Mouse (Mus musculus) left cerebral cortex, postnatal 10 days (tissue): ENCODE results near the gene Tcl1b2. TPM values are rescaled to one million over a fixed set of nuclear protein-coding genes. Genes with fewer than 3 reads are reported as not detected.
"Not testable (repeated sequence)": the region's sequence is repeated elsewhere in the genome, so short reads cannot be mapped to it uniquely, and the experiment has no call there.

Experiments
- DNase-seq, 2 experiments: peaks; one replicate each; pipeline ENCODE4 v3.0.0; 2021 to 2022; ENCODE audit warnings: low spot score in 2 of 2, mixed read lengths in 1 of 2; ENCODE audit errors: extremely low spot score in 1 of 2
- intact Hi-C: fragments of 180-260 bp; cut with DNase I; formaldehyde crosslinking; loops from one replicate; pipeline ENCODE4 v1.15.1; 2025
- total RNA-seq, 2 experiments: library from RNA; stranded (reverse); gene quantifications; 2 replicates each; pipeline ENCODE4 v1.2.3; 2021

The Tcl1b2 gene
- total RNA-seq: not detected

- no peak for DNase-seq
- intact Hi-C loops: no loop called here
These were observed at the start of gene Tcl1b2 for GRCm38 (mm10) chr12:105145714-105146113. TSS of gene Tcl1b2 (plus strand) at chr12:105146014.

- no peak for DNase-seq
- intact Hi-C loops: no loop called here
These were observed 46.3 kb upstream of the Tcl1b2 start for GRCm38 (mm10) chr12:105099466-105100044.

- DNase-seq: no peak
- intact Hi-C loops: no loop called here
These were observed 42.9 kb upstream of the Tcl1b2 start for GRCm38 (mm10) chr12:105102901-105103300.

GRCm38 (mm10) chr12:105104036-105104435, 41.8 kb upstream of the Tcl1b2 start:
- intact Hi-C loops: loop anchor here (2.0 kb wide), 1 partner anchor 53 kb away; no protein-coding TSS in a partner anchor
- DNase-seq: peak; percentile 64 to 87

- no peak for DNase-seq
- intact Hi-C loops: loop anchor here (2.0 kb wide), 1 partner anchor 55 kb away; no protein-coding TSS in a partner anchor
These were observed 40.5 kb upstream of the Tcl1b2 start for GRCm38 (mm10) chr12:105105326-105105725.

- DNase-seq: no peak
- intact Hi-C loops: no loop called here
These were observed 37.0 kb upstream of the Tcl1b2 start for GRCm38 (mm10) chr12:105108856-105109255.

GRCm38 (mm10) chr12:105109406-105109805, 36.4 kb upstream of the Tcl1b2 start:
- intact Hi-C loops: no loop called here

GRCm38 (mm10) chr12:105109812-105110211, 36.0 kb upstream of the Tcl1b2 start:
- no peak for DNase-seq
- intact Hi-C loops: no loop called here

More at GRCm38 (mm10) chr12:105109406-105109805, 36.4 kb upstream of the Tcl1b2 start:
- no peak for DNase-seq

- intact Hi-C loops: no loop called here
- no peak for DNase-seq
These were observed 33.4 kb upstream of the Tcl1b2 start for GRCm38 (mm10) chr12:105112321-105112988.

GRCm38 (mm10) chr12:105116648-105117047, 29.2 kb upstream of the Tcl1b2 start:
- DNase-seq: no peak
- intact Hi-C loops: no loop called here

- intact Hi-C loops: no loop called here
- no peak for DNase-seq
These were observed 20.5 kb upstream of the Tcl1b2 start for GRCm38 (mm10) chr12:105125362-105125761.

- intact Hi-C loops: no loop called here
These were observed 19.3 kb upstream of the Tcl1b2 start for GRCm38 (mm10) chr12:105126516-105126915.

GRCm38 (mm10) chr12:105127607-105128006, 18.2 kb upstream of the Tcl1b2 start:
- no peak for DNase-seq
- intact Hi-C loops: no loop called here

More at GRCm38 (mm10) chr12:105126516-105126915, 19.3 kb upstream of the Tcl1b2 start:
- DNase-seq: no peak

GRCm38 (mm10) chr12:105129494-105130205, 16.2 kb upstream of the Tcl1b2 start:
- intact Hi-C loops, DNase-seq: not testable (repeated sequence)

GRCm38 (mm10) chr12:105134167-105134566, 11.6 kb upstream of the Tcl1b2 start:
- intact Hi-C loops, DNase-seq: not testable (repeated sequence)

- DNase-seq, intact Hi-C loops: not testable (repeated sequence)
These were observed 11.0 kb upstream of the Tcl1b2 start for GRCm38 (mm10) chr12:105134826-105135225.

GRCm38 (mm10) chr12:105137729-105138128, 8.1 kb upstream of the Tcl1b2 start:
- DNase-seq, intact Hi-C loops: not testable (repeated sequence)

- DNase-seq: no peak
- intact Hi-C loops: no loop called here
These were observed 2.7 kb upstream of the Tcl1b2 start for GRCm38 (mm10) chr12:105143096-105143495.

GRCm38 (mm10) chr12:105144928-105145327, 886 bp upstream of the Tcl1b2 start:
- intact Hi-C loops, DNase-seq: not testable (repeated sequence)

GRCm38 (mm10) chr12:105155286-105155685, 9.5 kb downstream of the Tcl1b2 start:
- intact Hi-C loops, DNase-seq: not testable (repeated sequence)
